Mouse (Mus musculus): ENCODE measurements at regions not wholly inside any gene's neighbourhood (a gene's known extent, or its start where the extent isn't known, plus 50 kb on each side); places are given as distances from the start of the nearest gene placed in this dataset.

GRCm38 (mm10) chr7:145010004-145010403 is 70.3 kb upstream of the Ccnd1 start:
- 45% methylated on average over 3 of the region's 3 CpGs for WGBS
- Histone ChIP-seq H3K4me1 (ENCODE audit: control insufficient read depth, insufficient read depth, low read length) (no peaks in the 10 kb centered on the region), H3K4me3 (replicated peaks; ENCODE audit: extremely low read depth, low read depth, low read length) (no peak overlapping the region)
- TF ChIP-seq POLR2A (IDR thresholded peaks at IDR 0.05; ENCODE audit: borderline replicate concordance, extremely low read depth, low read depth, low read length) (no peak), CTCF (IDR thresholded peaks at IDR 0.05; ENCODE audit: insufficient read depth, low read length) (no peak)
- no peak for DNase-seq

GRCm38 (mm10) chr7:145008662-145009333 is 69.1 kb upstream of the Ccnd1 start:
- H3K4me3 ChIP-seq (replicated peaks; ENCODE audit: extremely low read depth, low read depth, low read length), result no peak overlapping the region
- 71% methylated on average over 7 of the region's 7 CpGs for WGBS
- TF ChIP-seq CTCF (IDR thresholded peaks at IDR 0.05; ENCODE audit: insufficient read depth, low read length) (no peak), POLR2A (IDR thresholded peaks at IDR 0.05; ENCODE audit: borderline replicate concordance, extremely low read depth, low read depth, low read length) (no peak)
- no peaks in the 10 kb centered on the region for H3K4me1 ChIP-seq (ENCODE audit: control insufficient read depth, insufficient read depth, low read length)
- no peak for DNase-seq

DNA sequence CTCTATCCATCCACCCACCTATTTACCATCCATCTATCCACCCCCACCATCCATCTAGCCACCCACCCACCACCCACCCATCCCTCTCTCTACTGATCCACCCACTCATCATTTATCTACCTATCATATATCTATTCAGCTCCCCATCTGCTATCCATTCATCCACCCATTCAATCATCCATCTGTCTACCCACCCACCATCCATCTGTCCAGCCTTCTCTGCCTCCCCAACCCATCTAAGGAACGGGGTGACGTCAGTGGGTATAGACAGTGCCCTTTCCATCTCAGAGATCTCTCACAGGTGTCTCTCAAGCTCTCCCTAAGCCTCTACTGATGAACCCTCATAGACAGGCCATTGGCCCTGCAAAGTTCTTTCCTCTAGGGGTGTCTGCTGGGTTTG is 67.5 kb upstream of the Ccnd1 start:
- WGBS, result 90% methylated on average over 2 of the region's 2 CpGs
- no peak for DNase-seq
- no peak for TF ChIP-seq CTCF (IDR thresholded peaks at IDR 0.05; ENCODE audit: insufficient read depth, low read length)
- TF ChIP-seq POLR2A (IDR thresholded peaks at IDR 0.05; ENCODE audit: borderline replicate concordance, extremely low read depth, low read depth, low read length), result no peak
- Histone ChIP-seq H3K4me3 (replicated peaks; ENCODE audit: extremely low read depth, low read depth, low read length) (no peak overlapping the region), H3K4me1 (ENCODE audit: control insufficient read depth, insufficient read depth, low read length) (no peaks in the 10 kb centered on the region)

GRCm38 (mm10) chr7:145001503-145002084 is 61.9 kb upstream of the Ccnd1 start:
- Histone ChIP-seq H3K4me3 (replicated peaks; ENCODE audit: extremely low read depth, low read depth, low read length) (no peak overlapping the region), H3K4me1 (ENCODE audit: control insufficient read depth, insufficient read depth, low read length) (no peaks in the 10 kb centered on the region)
- TF ChIP-seq CTCF (IDR thresholded peaks at IDR 0.05; ENCODE audit: insufficient read depth, low read length), result no peak
- no peak for DNase-seq
- 50% methylated on average over 4 of the region's 4 CpGs for WGBS

GRCm38 (mm10) chr7:144999741-145000140 is 60.0 kb upstream of the Ccnd1 start:
- TF ChIP-seq POLR2A (IDR thresholded peaks at IDR 0.05; ENCODE audit: borderline replicate concordance, extremely low read depth, low read depth, low read length) (no peak), CTCF (IDR thresholded peaks at IDR 0.05; ENCODE audit: insufficient read depth, low read length) (no peak)
- DNase-seq, result no peak

DNA sequence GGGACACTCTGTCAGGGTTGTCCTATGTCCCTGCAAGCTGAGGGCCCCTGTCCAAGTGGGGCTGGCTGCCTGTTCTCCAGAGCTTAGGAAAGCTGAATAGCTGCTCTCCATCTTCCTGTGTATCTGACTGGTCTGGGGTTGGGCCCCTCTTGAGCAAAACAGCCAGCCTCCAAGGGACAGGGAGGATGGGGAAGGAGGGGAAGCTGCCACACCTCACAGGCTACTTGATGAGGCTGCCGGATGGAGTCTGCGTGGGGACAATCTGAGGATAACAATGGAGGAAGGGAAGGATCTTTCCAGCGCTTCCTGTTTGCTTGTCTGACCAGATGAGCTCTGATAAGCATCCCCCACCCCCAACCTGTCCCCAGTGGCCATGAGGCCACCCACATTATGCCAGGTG is 57.1 kb upstream of the Ccnd1 start:
- H3K4me1 ChIP-seq (ENCODE audit: control insufficient read depth, insufficient read depth, low read length), result 0 out of 2 replicates have a peak, but pooled peaks cover 4% of the 10 kb centered on the region
- TF ChIP-seq CTCF (IDR thresholded peaks at IDR 0.05; ENCODE audit: insufficient read depth, low read length) (no peak), POLR2A (IDR thresholded peaks at IDR 0.05; ENCODE audit: borderline replicate concordance, extremely low read depth, low read depth, low read length) (no peak)
- WGBS, result 43% methylated on average over 3 of the region's 3 CpGs
- DNase-seq, result no peak
- no peak overlapping the region for H3K4me3 ChIP-seq (replicated peaks; ENCODE audit: extremely low read depth, low read depth, low read length)

More at GRCm38 (mm10) chr7:144999741-145000140, 60.0 kb upstream of the Ccnd1 start:
- WGBS, result 63% methylated on average over 3 of the region's 3 CpGs
- H3K4me1 ChIP-seq (ENCODE audit: control insufficient read depth, insufficient read depth, low read length), result 0 out of 2 replicates have a peak, but pooled peaks cover 4% of the 10 kb centered on the region
- no peak overlapping the region for H3K4me3 ChIP-seq (replicated peaks; ENCODE audit: extremely low read depth, low read depth, low read length)

- TF ChIP-seq CTCF (IDR thresholded peaks at IDR 0.05; ENCODE audit: insufficient read depth, low read length), result no peak
- TF ChIP-seq POLR2A (IDR thresholded peaks at IDR 0.05; ENCODE audit: borderline replicate concordance, extremely low read depth, low read depth, low read length), result no peak
- Histone ChIP-seq H3K4me1 (ENCODE audit: control insufficient read depth, insufficient read depth, low read length) (0 out of 2 replicates have a peak, but pooled peaks cover 4% of the 10 kb centered on the region), H3K4me3 (replicated peaks; ENCODE audit: extremely low read depth, low read depth, low read length) (no peak overlapping the region)
- DNase-seq, result no peak
- 72% methylated on average over 4 of the region's 4 CpGs for WGBS
These were observed 54.5 kb upstream of the Ccnd1 start for GRCm38 (mm10) chr7:144994229-144994628.

GRCm38 (mm10) chr7:144993566-144993965 is 53.8 kb upstream of the Ccnd1 start:
- Histone ChIP-seq H3K4me1 (ENCODE audit: control insufficient read depth, insufficient read depth, low read length) (0 out of 2 replicates have a peak, but pooled peaks cover 4% of the 10 kb centered on the region), H3K4me3 (replicated peaks; ENCODE audit: extremely low read depth, low read depth, low read length) (no peak overlapping the region)
- TF ChIP-seq POLR2A (IDR thresholded peaks at IDR 0.05; ENCODE audit: borderline replicate concordance, extremely low read depth, low read depth, low read length) (no peak), CTCF (IDR thresholded peaks at IDR 0.05; ENCODE audit: insufficient read depth, low read length) (no peak)
- DNase-seq, result no peak
- WGBS, result 90% methylated on average over 4 of the region's 4 CpGs

- no peak for DNase-seq
- 96% methylated on average over 1 of the region's 1 CpGs for WGBS
- Histone ChIP-seq H3K4me3 (replicated peaks; ENCODE audit: extremely low read depth, low read depth, low read length) (no peak overlapping the region), H3K4me1 (ENCODE audit: control insufficient read depth, insufficient read depth, low read length) (0 out of 2 replicates have a peak, but pooled peaks cover 4% of the 10 kb centered on the region)
- TF ChIP-seq CTCF (IDR thresholded peaks at IDR 0.05; ENCODE audit: insufficient read depth, low read length) (no peak), POLR2A (IDR thresholded peaks at IDR 0.05; ENCODE audit: borderline replicate concordance, extremely low read depth, low read depth, low read length) (no peak)
These were observed 52.0 kb upstream of the Ccnd1 start for GRCm38 (mm10) chr7:144991760-144992159.
